Mouse (Mus musculus): ENCODE data around the gene March5.
"Not testable (repeated sequence)": the region's sequence is repeated elsewhere in the genome, so short reads cannot be mapped to it uniquely, and the experiment has no call there.

Gene March5

DNA sequence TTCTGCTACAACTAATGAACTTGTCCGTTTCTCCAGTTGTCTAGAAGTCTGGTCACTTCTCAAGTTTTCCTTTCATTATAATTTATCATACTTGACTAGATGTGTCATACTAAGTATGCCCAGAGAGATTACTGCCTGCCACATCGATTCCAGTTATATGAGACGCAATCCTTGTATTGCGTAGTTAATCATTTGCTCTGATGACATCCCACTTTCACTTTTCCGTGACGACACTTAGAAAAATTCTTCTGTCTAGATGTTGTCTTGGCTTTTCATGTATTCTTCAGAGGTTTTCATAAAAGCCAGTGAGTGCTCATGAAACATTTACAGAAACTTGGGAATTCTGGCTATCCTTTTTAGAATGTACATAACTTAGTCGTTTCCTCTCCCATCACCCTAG, 1.6 kb downstream of the March5 start:
- no peak for DNase-seq (ENCODE audit: low spot score in 2 of 2)

DNA sequence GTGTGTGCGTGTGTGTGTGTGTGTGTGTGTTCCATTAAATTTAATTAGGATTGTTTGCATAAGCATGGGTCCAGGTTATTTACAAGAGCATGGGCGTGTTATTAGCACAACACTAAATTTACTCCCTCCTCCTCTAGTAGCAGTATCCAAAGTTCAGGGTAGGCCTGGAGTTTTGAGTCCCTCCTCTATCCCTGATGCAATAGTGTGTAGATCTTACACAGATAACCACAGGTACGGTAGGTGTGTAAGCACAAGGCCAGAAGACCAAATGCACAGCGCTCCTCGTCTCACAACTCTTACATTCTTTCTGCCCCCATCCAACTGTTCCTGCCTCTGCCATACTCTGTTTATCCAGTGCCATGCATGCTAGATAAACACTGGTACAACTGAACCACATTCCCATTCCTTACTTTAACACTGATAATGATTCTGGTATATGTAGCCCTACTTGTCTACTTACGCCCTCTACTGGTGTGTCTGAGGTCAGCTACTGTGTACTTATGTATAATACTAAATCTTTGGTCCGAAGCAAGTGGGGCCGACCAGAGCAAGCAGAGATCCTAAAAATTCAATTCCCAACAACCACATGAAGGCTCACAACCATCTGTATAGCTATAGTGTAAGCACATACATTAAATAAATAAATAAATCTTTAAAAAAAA, 2.3 kb downstream of the March5 start:
- DNase-seq (ENCODE audit: low spot score in 2 of 2), result no peak

DNA sequence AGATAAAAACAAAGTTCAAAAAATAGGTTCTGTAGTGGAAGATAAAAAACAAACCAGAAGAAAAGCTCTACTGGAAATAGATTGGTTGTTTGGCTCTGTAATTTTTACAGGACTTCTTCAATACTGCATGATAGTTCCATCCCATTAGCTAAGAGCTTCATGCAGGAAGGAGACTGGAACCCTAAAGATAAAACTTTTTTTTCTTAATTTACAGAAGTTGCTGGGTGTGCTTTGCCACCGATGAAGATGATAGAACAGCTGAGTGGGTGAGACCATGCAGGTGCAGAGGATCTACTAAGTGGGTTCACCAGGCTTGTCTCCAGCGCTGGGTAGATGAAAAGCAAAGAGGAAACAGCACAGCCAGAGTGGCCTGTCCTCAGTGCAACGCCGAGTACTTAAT, 3.1 kb downstream of the March5 start:
- DNase-seq (ENCODE audit: low spot score in 2 of 2), result no peak

DNA sequence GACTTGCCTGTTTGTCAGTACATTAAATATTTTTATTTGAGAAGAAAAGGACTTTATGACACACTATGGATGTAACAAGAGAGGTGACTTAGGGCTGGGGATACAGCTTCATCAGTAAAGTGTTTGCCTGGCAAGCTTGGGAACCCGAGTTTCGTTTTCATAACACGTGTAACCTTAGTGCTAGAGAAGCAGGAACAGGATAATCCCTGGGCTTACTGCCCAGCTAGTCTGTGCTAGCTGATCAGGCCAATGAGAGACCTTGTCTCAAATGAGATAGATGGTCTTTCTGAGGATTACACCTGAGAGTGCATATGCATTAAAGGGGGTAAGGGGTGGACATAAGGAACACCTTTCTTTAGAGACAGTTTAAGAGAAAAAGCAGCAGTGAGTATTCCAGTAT, 4.1 kb downstream of the March5 start:
- no peak for DNase-seq (ENCODE audit: low spot score in 2 of 2)

DNA sequence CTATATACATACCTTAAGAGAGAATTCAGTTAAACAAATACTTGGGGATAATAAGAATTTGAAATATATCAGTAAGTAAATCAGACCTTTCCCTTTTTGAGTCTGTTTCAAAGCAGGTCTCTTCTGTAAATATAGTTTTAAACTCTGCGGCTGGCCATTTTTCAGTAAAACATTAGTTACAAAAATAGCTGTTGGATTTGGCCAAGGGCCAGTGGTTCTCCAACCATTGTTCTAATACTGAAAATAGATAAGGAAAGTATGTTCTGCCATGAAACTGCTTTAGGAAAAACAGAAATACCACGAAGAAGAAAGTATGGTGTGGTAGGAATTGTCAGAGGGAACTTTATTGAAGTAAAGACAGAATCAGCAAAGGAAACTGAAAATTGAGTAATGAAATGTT, 7.4 kb downstream of the March5 start:
- DNase-seq (ENCODE audit: low spot score in 2 of 2), result no peak

DNA sequence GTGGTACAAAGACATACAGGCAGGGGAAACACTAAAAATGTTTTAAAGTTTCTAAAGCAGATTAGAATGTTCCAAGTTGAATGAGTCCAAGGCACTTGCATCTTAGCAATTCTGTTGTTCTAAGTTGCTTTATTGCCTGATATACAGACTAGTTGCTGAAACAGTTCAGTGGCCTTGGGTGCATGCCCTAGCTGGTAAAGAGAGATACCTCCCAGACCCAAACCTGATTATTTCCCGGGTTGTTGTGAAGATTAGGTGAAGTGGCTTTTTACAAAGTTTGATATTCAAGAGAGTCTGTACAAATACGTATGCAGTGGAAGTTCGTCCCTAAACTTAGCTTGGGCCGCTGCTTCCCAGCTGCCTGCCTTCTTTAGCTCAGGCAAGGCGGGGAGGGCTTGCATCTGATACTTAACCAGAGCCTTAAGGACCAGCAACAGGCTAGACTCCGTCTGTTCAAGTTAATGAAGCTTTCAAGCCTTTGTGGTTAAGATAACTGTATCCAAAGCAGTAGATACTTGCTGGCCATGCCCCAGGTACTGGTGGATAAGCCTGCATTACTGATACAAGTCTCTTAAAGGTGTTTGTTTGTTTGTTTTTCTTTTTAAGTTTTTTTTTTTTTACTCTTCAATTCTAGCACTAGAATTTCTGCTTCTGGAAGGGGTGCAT, 18.0 kb downstream of the March5 start:
- no peak for DNase-seq (ENCODE audit: low spot score in 2 of 2)

DNA sequence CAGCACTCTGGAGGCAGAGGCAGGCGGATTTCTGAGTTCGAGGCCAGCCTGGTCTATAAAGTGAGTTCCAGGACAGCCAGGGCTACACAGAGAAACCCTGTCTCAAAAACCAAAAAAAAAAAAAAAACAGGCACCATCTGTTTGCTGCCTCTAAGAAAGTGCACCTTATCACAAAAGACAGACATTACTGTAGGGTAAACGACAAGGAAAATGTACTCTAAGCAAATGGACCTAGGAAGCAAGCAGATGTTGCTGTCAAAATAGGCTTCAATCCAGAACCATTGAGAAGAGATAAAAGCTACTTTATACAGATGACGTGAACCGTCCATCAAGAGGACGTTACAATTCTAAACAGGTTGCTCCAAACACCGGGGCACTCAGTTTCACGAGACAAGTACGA, 25.3 kb downstream of the March5 start:
- DNase-seq (ENCODE audit: low spot score in 2 of 2), result not testable (repeated sequence)

DNA sequence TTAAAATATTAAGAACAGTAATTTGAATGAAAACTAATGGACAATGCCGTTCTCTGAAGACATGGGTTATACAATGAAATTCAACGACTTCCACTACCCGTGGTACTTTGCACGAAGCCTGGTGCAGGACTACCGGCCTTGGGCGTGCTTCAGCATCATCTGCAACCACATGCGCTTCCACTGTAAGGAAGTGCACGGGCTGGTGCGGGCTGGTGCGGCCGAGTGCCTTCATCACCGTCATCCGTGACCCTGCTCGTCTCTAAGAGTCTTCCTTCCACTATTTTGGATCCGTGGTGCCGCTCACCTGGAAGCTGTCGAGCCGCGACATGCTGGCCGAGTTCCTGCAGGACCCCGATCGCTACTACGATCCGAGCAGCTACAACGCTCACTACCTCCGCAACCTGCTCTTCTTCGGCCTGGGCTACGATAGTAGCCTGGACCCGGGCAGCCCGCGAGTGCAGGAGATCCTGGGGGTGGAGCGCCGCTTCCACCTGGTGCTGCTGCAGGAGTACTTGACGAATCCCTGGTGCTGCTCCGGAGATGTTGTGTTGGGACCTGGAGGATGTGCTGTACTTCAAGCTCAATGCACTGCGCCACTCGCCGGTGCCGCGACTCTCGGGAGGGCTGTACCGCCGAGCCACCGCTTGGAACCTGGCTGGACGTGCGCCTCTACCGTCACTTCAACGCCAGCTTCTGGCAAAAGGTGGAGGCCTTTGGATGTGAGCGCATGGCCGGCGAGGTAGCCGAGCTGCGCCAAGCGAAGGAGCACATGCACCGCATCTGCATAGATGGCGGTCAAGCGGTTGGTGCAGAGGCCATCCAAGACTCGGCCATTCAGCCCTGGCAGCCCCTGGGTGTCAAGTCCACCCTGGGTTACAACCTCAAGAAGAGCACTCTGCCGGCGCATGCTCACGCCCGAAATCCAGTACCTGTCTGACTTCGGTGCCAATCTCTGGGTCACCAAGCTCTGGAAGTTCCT, 26.5 kb downstream of the March5 start:
- DNase-seq (ENCODE audit: low spot score in 2 of 2), result no peak

DNA sequence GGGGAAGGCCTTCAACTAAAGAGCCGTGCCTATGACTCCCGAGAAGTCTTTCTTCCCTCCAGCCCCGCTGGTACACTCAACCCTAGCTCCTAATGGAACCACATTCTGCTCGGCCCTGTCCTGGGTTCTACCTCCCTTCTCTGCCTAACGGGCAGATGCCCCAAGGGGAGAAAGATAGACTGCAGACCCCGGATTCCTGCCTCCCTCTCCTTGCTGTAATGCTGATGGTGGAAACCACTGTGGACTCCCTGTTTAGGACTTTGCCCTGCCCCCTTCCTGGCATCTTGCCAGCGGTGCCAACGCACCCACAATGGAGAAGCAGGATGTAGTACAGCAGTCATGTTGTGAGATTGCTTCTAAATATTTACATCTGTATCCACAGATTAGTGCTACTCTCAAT, 28.5 kb downstream of the March5 start:
- DNase-seq (ENCODE audit: low spot score in 2 of 2), result no peak

DNA sequence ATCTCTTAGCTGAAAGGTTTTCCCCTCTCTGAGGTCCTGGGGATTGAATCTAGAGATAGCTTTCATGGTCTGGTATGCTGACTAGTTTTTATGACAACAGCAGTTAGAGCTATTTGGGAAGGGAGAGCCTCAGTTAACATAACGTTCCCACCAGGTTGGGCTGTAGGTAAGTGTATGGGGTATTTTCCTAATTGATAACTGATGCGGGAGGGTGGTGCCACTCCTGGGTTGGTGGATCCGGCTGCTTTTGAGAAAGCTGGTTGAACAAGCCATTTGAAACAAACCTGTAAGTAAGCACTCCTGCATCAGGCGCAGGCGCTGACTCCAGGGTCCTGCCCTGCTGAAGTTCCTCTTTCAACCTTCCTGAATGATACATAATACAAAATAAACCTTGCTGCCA, 30.0 kb downstream of the March5 start:
- DNase-seq (ENCODE audit: low spot score in 2 of 2), result no peak

DNA sequence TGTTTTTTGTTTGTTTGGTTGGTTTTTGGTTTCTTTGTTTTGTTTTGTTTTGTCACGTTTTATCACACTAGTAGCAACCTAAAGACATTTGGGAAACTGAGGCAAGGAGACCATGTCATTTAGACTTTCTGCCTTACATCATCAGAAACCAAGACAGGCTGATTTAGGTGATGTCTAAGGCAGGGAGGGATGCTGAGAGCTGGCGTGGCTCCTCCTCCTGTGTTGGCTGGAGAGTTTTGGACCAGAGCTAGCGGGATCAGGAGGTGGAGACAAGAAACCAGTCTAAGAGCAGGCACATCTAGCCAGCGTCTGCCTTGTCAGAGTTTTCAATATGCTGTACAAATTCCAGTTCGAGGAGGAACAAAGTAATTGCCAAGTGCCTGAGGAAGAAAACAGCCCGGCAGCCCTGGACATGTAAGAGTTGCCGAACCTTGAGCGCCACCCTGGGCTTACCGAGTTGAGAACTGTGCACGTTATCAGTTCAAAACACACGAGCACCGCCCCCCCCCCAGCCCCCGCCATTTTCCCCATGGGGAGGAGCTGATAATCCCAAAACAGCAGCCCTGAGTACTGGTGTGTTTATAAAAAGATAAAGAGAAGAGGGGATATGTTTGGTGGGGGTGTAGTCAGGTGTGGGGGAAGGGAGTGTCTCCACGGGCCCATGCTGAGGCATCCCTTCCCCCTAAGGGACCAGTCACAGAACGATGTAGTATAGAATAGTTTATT, 30.5 kb downstream of the March5 start:
- no peak for DNase-seq (ENCODE audit: low spot score in 2 of 2)

DNA sequence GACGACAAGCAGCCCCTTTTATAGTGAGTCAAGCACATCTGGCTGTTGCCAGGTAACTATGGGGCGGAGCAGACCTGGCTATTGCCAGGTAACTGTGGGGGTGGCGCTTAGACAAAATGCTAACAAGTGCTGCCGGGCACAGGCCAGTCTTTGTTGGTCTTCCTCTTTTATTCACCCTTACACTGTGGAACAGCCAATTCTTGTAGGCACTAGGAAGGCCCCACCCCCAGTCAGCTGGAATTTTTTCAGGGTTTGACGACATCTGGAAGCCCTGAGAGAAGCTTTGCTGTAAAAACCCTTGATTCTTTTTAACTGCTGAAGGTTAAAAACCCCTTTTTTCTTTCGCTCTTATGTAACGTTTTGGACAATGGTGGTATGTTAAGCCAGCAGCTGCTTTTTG, 31.3 kb downstream of the March5 start:
- DNase-seq (ENCODE audit: low spot score in 2 of 2), result peak in 1 of 2 experiments; percentile 13

DNA sequence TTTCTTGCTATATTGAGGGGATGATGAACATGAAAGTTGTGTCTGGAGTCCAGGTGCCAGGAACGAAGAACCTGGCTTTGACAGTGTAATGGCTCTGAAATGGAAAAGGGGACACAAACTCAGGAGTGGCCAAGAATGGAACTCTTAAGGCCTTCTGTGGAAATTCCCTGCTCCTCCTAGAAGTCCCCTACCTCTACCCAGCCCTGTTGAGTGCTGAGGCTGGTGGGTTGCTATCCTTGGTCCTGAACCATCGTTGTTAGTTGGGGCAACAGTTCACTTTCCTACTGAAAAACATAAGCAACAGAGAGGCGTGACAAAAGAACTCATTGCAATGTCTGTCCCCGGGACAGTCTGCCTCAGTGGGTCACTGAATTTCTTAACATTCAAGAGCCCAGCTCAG, 31.8 kb downstream of the March5 start:
- no peak for DNase-seq (ENCODE audit: low spot score in 2 of 2)

DNA sequence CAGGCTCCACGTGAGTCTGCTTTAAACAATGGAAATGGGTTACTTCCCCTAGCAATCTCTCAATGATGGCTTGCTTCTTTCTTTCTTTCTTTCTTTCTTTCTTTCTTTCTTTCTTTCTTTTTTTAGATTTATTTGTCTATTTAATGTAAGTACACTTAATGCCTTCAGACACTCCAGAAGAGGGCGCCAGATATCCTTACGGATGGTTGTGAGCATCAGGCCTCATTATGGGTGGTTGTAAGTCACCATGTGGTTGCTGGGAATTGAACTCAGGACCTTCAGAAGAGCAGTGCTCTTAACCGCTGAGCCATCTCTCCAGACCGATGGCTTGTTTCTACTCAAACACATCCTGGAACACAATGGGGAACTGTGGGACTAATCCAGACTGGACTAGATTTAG, 33.9 kb downstream of the March5 start:
- no peak for DNase-seq (ENCODE audit: low spot score in 2 of 2)

DNA sequence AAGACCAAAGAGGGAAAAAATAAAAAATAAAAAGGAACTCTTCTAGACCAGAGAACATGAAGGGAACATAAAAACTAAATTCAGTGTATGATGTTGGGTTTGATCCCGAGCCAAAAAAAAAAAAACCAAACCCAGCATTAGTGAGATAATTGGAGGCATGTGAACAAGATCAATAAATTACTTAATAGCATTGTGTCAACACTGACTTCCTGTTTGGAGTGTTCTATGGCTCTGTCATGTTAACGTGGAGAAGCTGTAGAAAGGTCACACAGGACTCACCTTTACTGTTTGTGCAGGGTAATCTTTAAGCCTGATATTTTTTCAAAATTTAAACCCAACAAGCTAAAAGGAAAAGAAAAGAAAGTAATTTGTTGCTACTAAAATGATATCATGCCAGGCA, 35.4 kb downstream of the March5 start:
- no peak for DNase-seq (ENCODE audit: low spot score in 2 of 2)

DNA sequence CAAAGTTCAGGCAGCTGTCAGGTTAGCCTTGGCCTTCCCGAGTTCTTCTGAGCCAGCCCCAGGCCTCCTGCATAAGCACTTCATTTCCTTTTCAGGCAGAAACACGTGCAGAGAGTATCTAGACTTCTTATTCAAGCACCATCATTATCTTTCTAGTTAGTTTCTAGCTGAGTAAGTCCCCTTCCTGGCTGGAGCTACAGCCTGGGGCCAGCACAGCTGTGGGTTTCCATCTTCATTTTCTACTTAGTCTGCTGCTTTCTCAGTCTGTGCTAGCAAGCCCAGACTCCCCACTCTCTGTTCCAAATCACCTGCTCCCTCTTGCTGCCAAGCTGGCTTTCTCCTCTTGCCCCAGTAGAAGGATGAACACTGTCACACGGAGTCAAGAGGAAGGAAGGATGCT, 39.5 kb downstream of the March5 start:
- DNase-seq (ENCODE audit: low spot score in 2 of 2), result no peak

DNA sequence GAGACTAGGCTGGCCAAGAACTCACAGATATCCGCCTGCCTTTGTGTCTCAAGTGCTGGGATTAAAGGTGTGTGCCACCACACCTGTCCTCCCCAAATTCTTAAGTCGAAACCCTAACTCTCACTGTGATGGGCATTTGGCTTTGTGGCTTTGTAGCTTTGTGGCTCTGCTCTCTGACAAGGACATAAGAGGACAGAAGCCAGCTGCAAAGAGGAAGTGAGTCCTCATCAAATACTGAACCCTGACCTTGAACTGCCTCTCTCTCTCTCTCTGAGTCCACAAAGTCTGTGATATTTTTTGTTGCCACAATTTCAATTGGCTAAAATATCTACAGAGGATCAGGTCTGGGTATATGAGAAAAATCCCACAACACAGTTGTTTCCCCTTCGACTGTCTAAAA, 40.9 kb downstream of the March5 start:
- no peak for DNase-seq (ENCODE audit: low spot score in 2 of 2)

DNA sequence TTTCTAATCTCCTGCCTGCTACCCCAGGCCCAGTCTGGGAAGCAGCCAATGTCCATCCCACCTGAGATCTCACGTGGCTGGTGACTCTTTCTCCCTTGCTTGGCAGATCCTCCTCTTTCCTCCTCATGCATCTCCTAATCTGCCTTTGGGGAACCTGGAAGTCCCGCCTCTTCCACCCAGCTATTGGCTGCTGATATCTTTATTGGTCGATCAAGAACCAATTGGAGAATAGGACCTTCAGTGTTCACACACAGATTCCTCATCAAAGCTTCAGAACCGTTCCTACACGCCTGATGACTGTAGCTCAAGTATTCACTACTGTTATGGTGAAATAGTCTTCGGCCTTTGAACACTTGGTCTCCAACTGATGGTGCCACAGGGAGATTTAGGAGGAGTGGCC, 44.8 kb downstream of the March5 start:
- no peak for DNase-seq (ENCODE audit: low spot score in 2 of 2)

DNA sequence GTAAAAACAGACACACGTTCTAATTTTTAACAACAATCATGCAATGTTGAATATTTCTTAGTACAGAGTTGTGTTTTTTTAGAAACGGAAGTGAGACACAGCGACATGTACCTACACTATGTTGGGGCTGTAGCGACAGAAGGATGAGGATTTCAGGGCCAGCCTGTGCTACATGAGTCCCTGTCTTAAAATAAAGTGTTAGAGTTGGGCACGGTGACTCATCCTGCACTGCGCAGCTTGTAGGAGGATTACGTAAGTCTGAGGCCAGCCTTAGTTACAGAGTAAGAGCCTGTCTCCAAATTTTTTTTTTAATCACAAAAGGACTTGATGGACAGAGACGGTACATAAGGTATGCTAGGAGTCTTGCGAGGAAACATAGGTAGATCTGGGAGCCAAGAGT, 48.0 kb downstream of the March5 start:
- no peak for DNase-seq (ENCODE audit: low spot score in 2 of 2)

DNA sequence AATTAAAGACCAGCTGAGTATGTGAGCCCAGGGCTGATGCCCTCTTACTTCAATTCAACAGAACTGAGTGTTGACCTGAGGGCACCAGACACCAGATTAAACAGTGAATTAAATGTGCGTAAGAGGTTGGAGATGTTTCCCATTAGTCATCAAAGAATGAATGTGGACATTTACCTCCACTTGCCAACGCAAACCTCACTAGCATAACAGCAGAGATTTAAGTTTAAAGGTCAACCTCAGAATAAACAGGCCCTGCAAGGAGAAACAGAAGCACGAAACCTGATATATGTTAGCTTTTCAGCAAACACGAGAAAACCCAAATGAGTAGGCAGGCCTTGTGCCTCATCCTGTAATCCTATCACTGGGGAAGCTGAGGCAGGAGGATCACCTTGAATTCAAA, 55.0 kb downstream of the March5 start:
- DNase-seq (ENCODE audit: low spot score in 2 of 2), result no peak

DNA sequence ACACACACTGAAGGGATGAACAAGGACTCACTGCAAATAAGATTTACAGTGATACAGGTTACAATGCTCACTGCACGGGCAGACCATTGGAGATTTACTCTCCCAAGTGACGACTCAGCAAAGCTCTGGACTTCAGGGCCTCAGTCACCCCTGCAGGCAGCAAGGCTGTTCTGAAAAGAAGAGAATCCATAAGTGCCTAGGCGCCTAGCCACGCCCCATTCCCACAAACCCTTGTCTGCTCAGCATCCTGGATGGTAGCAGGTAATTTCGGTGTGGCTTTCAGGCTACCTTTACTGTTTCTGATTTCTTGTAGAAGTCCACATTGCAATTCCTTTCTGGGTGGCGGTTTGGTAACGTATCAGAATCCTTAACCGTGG, 56.2 kb downstream of the March5 start:
- DNase-seq (ENCODE audit: low spot score in 2 of 2), result no peak
